Mouse (Mus musculus) midbrain, embryonic 11.5 days (tissue): Measurements from ENCODE around the gene Ccin. TPM values are rescaled to one million over a fixed set of nuclear protein-coding genes. Genes with fewer than 3 reads are reported as not detected.

Experiments used
- ATAC-seq: fragments of 200-750 bp; cut with Nextera tagmentation; 2 replicates; pipeline ENCODE4 v1.8.0; 2017; ENCODE audit warnings: moderate TSS enrichment, moderate library complexity; ENCODE audit not compliant: low FRiP score
- DNase-seq: peaks from one replicate; pipeline ENCODE4 v3.0.0; 2015; ENCODE audit warnings: low spot score; ENCODE audit errors: missing footprints
- H3K27ac ChIP-seq: fragments of 300-500 bp; sonication (generic); 2 replicates; pipeline ENCODE4 v1.5.1; 2014; ENCODE audit warnings: low read depth, low read length
- H3K27me3 ChIP-seq: fragments of 300-500 bp; sonication (generic); 2 replicates; pipeline ENCODE4 v1.6.1; 2014; ENCODE audit warnings: mild to moderate bottlenecking, low read length, moderate library complexity, mixed read lengths; ENCODE audit not compliant: control insufficient read depth, insufficient read depth
- H3K36me3 ChIP-seq: fragments of 300-500 bp; sonication (generic); 2 replicates; pipeline ENCODE4 v1.6.1; 2014; ENCODE audit warnings: mild to moderate bottlenecking, low read length, moderate library complexity, mixed read lengths; ENCODE audit not compliant: control insufficient read depth, insufficient read depth
- H3K4me1 ChIP-seq: fragments of 300-500 bp; sonication (generic); 2 replicates; pipeline ENCODE4 v1.6.1; 2014; ENCODE audit warnings: low read length; ENCODE audit not compliant: control insufficient read depth, insufficient read depth
- H3K4me2 ChIP-seq: fragments of 300-500 bp; sonication (generic); 2 replicates; pipeline ENCODE4 v1.6.1; 2014; ENCODE audit warnings: mild to moderate bottlenecking, moderate library complexity
- H3K4me3 ChIP-seq: fragments of 300-500 bp; sonication (generic); 2 replicates; pipeline ENCODE4 v1.5.1; 2014; ENCODE audit warnings: low read depth, low read length
- H3K9ac ChIP-seq: fragments of 300-500 bp; sonication (generic); 2 replicates; pipeline ENCODE4 v1.6.1; 2014; ENCODE audit warnings: low read length
- H3K9me3 ChIP-seq: fragments of 300-500 bp; sonication (generic); 2 replicates; pipeline ENCODE4 v1.6.1; 2016; ENCODE audit warnings: low read length; ENCODE audit not compliant: control insufficient read depth
- WGBS: fragments of 180-500 bp; shearing (Covaris S2); extraction: QIAGEN DNeasy Blood & Tissue Kit; methylation state at CpG from one replicate; pipeline ENCODE4 v1.1.7; 2014; 5-methylcytosine and 5-hydroxymethylcytosine counted together
- polyA plus RNA-seq: library from polyadenylated mRNA; unstranded; fragments of >200 nt; fragmentation: Nextera tagmentation; extraction: Ambion mirVana; gene quantifications from 2 replicates; pipeline ENCODE4 v1.2.1, GENCODE M21; 2014

The Ccin gene
- polyA plus RNA-seq, 1 experiment from 2014 or later = not detected

GRCm38 (mm10) chr4:44016791-44017190 lies 33.5 kb downstream of the Ccin start:
- Histone ChIP-seq H3K36me3 (no peaks in the 10 kb centered on the region), H3K4me1 (peaks cover 12% of the 10 kb centered on the region), H3K4me2 (no peak overlapping the region), H3K27me3 (peaks cover 33% of the 10 kb centered on the region), H3K27ac (no peak overlapping the region), H3K4me3 (no peak overlapping the region), H3K9ac (no peak overlapping the region), H3K9me3 (no peaks in the 10 kb centered on the region)
- DNase-seq = no peak
- 95% methylated on average over 12 of the region's 12 CpGs for WGBS
- no peak for ATAC-seq

DNA sequence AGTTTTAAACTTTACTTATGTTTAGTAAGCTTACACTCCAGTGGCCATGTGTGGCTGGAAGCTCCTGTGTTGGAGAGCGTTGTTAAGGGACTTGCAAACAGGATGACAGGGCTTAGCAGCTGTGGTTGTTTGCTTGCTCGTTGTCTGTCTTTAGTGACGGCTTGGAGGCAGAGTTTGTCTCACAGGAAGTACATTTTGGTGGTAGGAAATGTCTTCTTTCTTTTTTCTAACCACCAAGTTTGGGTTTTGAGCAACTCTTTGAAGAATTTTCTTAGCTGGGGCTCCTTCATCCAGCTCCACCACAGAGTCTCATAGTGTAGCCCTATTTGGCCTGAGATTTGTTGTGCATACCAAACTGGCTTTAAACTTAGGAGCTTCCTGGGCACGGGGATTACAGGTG lies 39.0 kb downstream of the Ccin start:
- no peak for DNase-seq
- Histone ChIP-seq H3K27ac (no peak overlapping the region), H3K9ac (no peak overlapping the region), H3K4me2 (no peak overlapping the region), H3K36me3 (peaks cover 23% of the 10 kb centered on the region), H3K27me3 (peaks cover 88% of the 10 kb centered on the region), H3K9me3 (no peaks in the 10 kb centered on the region), H3K4me3 (no peak overlapping the region), H3K4me1 (no peaks in the 10 kb centered on the region)
- WGBS = 84% methylated on average over 4 of the region's 4 CpGs
- no peak for ATAC-seq

- no peak for ATAC-seq
- Histone ChIP-seq H3K36me3 (peaks cover 25% of the 10 kb centered on the region), H3K9ac (no peak overlapping the region)
Observed at GRCm38 (mm10) chr4:44022766-44023165, 39.5 kb downstream of the Ccin start.

GRCm38 (mm10) chr4:44023681-44024080 lies 40.4 kb downstream of the Ccin start:
- no peak overlapping the region for H3K4me2 ChIP-seq
- H3K27ac ChIP-seq = no peak overlapping the region
- peaks cover 25% of the 10 kb centered on the region for H3K36me3 ChIP-seq
- H3K4me3 ChIP-seq = no peak overlapping the region
- peaks cover 92% of the 10 kb centered on the region for H3K27me3 ChIP-seq
- DNase-seq (no peak), ATAC-seq (no peak)
- H3K4me1 ChIP-seq = peaks cover 9% of the 10 kb centered on the region
- no peak overlapping the region for H3K9ac ChIP-seq
- H3K9me3 ChIP-seq = no peaks in the 10 kb centered on the region
- 96% methylated on average over 9 of the region's 9 CpGs for WGBS

More at GRCm38 (mm10) chr4:44022766-44023165, 39.5 kb downstream of the Ccin start:
- Histone ChIP-seq H3K4me1 (peaks cover under 1% of the 10 kb centered on the region), H3K9me3 (no peaks in the 10 kb centered on the region), H3K4me3 (no peak overlapping the region), H3K27ac (no peak overlapping the region), H3K27me3 (peaks cover 90% of the 10 kb centered on the region), H3K4me2 (no peak overlapping the region)
- WGBS = 95% methylated on average over 11 of the region's 11 CpGs
- no peak for DNase-seq

DNA sequence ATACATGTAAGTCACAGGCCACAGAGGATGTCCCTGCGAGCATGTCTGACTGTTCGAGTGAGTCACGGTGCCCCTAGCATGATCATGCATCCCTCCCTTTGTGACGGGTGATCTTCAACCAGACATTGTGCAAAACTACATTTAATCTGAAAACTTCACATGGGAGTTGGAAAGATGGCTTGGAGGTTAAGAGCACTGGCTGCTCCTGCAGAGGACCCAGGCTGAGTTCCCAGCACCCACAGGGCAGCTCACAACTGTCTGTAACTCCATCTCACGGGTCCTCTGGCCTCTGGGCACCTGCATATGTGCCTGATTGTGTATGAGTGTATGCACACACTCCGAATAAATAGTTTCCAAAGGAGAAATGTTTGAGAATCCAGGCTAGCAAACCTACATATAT lies 41.0 kb downstream of the Ccin start:
- Histone ChIP-seq H3K4me3 (no peak overlapping the region), H3K9me3 (no peaks in the 10 kb centered on the region), H3K36me3 (peaks cover 25% of the 10 kb centered on the region), H3K4me2 (no peak overlapping the region), H3K27me3 (peaks cover 89% of the 10 kb centered on the region), H3K27ac (no peak overlapping the region), H3K9ac (no peak overlapping the region), H3K4me1 (peaks cover 13% of the 10 kb centered on the region)
- WGBS = 96% methylated on average over 6 of the region's 6 CpGs
- ATAC-seq (no peak), DNase-seq (no peak)

- peaks cover 28% of the 10 kb centered on the region for H3K36me3 ChIP-seq
- ATAC-seq = no peak
Observed at GRCm38 (mm10) chr4:44025570-44025969, 42.3 kb downstream of the Ccin start.

GRCm38 (mm10) chr4:44028303-44029135 lies 45.2 kb downstream of the Ccin start:
- ATAC-seq (peak; percentile 91), DNase-seq (peak; percentile 95)
- H3K4me2 ChIP-seq = no peak overlapping the region; the same call in 1 of the 2 replicates
- H3K4me3 ChIP-seq = no peak overlapping the region
- peaks cover 37% of the 10 kb centered on the region for H3K36me3 ChIP-seq
- WGBS = 11% methylated on average over 16 of the region's 16 CpGs
- H3K9ac ChIP-seq = no peak overlapping the region
- H3K9me3 ChIP-seq = no peaks in the 10 kb centered on the region
- H3K27ac ChIP-seq = no peak overlapping the region
- H3K27me3 ChIP-seq = peaks cover 91% of the 10 kb centered on the region
- H3K4me1 ChIP-seq = peaks cover 16% of the 10 kb centered on the region

More at GRCm38 (mm10) chr4:44025570-44025969, 42.3 kb downstream of the Ccin start:
- Histone ChIP-seq H3K9me3 (no peaks in the 10 kb centered on the region), H3K9ac (no peak overlapping the region), H3K4me2 (no peak overlapping the region), H3K27me3 (peaks cover 91% of the 10 kb centered on the region), H3K27ac (no peak overlapping the region), H3K4me3 (no peak overlapping the region), H3K4me1 (peaks cover 16% of the 10 kb centered on the region)
- WGBS = 90% methylated on average over 6 of the region's 6 CpGs
- DNase-seq = no peak

DNA sequence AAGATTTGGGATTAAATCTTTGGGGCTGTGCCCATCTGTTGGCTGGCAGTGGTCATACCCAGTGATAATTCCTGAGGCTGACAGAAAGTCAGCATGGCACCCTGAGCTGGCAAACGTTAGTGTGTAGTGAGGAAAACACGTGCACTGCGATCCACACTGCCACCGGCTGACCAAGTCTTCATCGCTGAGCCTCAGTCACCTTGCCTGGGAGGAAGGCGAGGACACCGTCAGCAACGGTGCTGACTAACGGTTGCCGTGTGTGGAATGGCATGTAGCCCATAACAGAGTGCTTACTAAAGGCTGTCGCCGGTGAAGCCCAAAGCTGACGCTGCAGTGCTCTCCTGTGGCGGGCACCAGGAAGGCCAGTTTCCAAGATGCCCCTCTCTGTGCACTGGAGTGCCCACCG lies 46.4 kb downstream of the Ccin start:
- H3K4me3 ChIP-seq = no peak overlapping the region
- no peak overlapping the region for H3K4me2 ChIP-seq
- no peak overlapping the region for H3K27ac ChIP-seq
- WGBS = 91% methylated on average over 15 of the region's 15 CpGs
- no peaks in the 10 kb centered on the region for H3K9me3 ChIP-seq
- ATAC-seq (no peak), DNase-seq (no peak)
- H3K36me3 ChIP-seq = peaks cover 35% of the 10 kb centered on the region
- H3K27me3 ChIP-seq = peaks cover 90% of the 10 kb centered on the region
- H3K4me1 ChIP-seq = peaks cover 16% of the 10 kb centered on the region
- no peak overlapping the region for H3K9ac ChIP-seq

- H3K36me3 ChIP-seq = peaks cover 22% of the 10 kb centered on the region
- H3K9me3 ChIP-seq = no peaks in the 10 kb centered on the region
- H3K4me1 ChIP-seq = peaks cover 16% of the 10 kb centered on the region
- DNase-seq (no peak), ATAC-seq (no peak)
- H3K9ac ChIP-seq = no peak overlapping the region
- WGBS = 95% methylated on average over 5 of the region's 5 CpGs
- H3K27me3 ChIP-seq = peaks cover 90% of the 10 kb centered on the region
- no peak overlapping the region for H3K4me2 ChIP-seq
- no peak overlapping the region for H3K27ac ChIP-seq
- no peak overlapping the region for H3K4me3 ChIP-seq
Observed at GRCm38 (mm10) chr4:44031521-44031920, 48.2 kb downstream of the Ccin start.
